Mouse (Mus musculus) embryonic facial prominence, embryonic 13.5 days (tissue): ENCODE measurements around the gene Rpusd2. TPM values are rescaled to one million over a fixed set of nuclear protein-coding genes. Genes with fewer than 3 reads are reported as not detected.
A peak's percentile ranks its signal among the peaks of the same experiment; 100 is the strongest.
"Not testable (repeated sequence)": the region's sequence is repeated elsewhere in the genome, so short reads cannot be mapped to it uniquely, and the experiment has no call there.

ENCODE experiments used
- ATAC-seq: fragments of 200-750 bp; cut with Nextera tagmentation; 2 replicates; pipeline ENCODE4 v1.8.0; 2017; ENCODE audit warnings: low read depth; ENCODE audit not compliant: insufficient number of reproducible peaks, insufficient read depth, low FRiP score, low TSS enrichment
- H3K27ac ChIP-seq: fragments of 300-500 bp; sonication (generic); 2 replicates; pipeline ENCODE4 v1.5.1; 2015; ENCODE audit warnings: moderate library complexity, mild to moderate bottlenecking, inconsistent platforms
- H3K27me3 ChIP-seq: fragments of 300-500 bp; sonication (generic); 2 replicates; pipeline ENCODE4 v1.6.1; 2015; ENCODE audit warnings: mild to moderate bottlenecking, inconsistent platforms
- H3K36me3 ChIP-seq: fragments of 300-500 bp; sonication (generic); 2 replicates; pipeline ENCODE4 v1.6.1; 2015; ENCODE audit warnings: mild to moderate bottlenecking, inconsistent platforms
- H3K4me1 ChIP-seq: fragments of 300-500 bp; sonication (generic); 2 replicates; pipeline ENCODE4 v1.6.1; 2015; ENCODE audit warnings: inconsistent platforms
- H3K4me2 ChIP-seq: fragments of 300-500 bp; sonication (generic); 2 replicates; pipeline ENCODE4 v1.6.1; 2015; ENCODE audit warnings: moderate library complexity, mild to moderate bottlenecking, inconsistent platforms
- H3K4me3 ChIP-seq: fragments of 300-500 bp; sonication (generic); 2 replicates; pipeline ENCODE4 v1.5.1; 2015; ENCODE audit warnings: mild to moderate bottlenecking, inconsistent platforms
- H3K9ac ChIP-seq: fragments of 300-500 bp; sonication (generic); 2 replicates; pipeline ENCODE4 v1.6.1; 2015; ENCODE audit warnings: mild to moderate bottlenecking, inconsistent platforms
- H3K9me3 ChIP-seq: fragments of 300-500 bp; sonication (generic); 2 replicates; pipeline ENCODE4 v1.6.1; 2016; ENCODE audit warnings: inconsistent platforms
- WGBS: fragments of 180-500 bp; shearing (Covaris S2); methylation state at CpG from one replicate; pipeline ENCODE4 v1.1.7; 2015; ENCODE audit warnings: mixed read lengths; 5-methylcytosine and 5-hydroxymethylcytosine counted together
- polyA plus RNA-seq: library from polyadenylated mRNA; unstranded; fragments of >200 nt; fragmentation: Nextera tagmentation; extraction: Ambion mirVana; gene quantifications from 2 replicates; pipeline ENCODE4 v1.2.1, GENCODE M21; 2015

The Rpusd2 gene
- 4.2 and 4.9 TPM in 2 replicates for polyA plus RNA-seq

DNA sequence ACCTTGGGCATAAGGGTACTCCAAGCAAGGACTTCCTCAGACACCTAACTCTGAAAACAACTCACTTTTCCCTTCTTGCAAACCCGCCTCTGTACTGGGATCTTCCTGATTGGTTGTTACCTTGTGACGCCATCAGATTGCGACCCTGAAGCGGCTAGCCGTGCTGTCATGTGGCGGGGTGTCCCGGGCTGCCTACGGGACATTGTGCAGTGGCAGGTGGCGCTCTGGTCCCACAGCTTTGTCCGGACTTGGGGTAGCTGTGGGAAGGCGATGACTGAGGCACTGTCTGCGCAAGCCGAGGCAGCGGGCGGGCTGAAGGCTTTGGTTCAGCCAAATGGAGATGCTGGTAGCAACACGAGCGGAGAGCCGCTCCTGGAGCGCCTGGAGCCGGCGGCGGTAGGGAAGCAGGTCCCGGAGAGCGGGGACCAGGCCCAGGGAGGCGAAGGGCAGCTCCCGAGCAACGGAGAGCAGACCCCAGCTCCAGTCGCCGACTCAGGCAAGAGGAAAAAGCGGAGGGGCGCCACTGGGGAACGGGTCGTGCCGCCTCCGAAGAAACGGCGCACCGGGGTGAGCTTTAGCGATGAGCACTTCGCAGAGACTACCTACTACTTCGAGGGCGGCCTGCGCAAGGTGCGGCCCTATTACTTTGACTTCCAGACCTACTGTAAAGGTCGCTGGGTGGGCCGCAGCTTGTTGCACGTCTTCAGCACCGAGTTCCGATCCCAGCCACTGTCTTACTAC is at the start of gene Rpusd2:
Gene Rpusd2 (plus strand): TSS at position 135 of the 741 bp plus-strand sequence.
- Histone ChIP-seq H3K27me3 (no peaks in the 10 kb centered on the region; the same call in 1 of the 2 replicates), H3K27ac (peak within 1 kb of the TSS; percentile 79), H3K9ac (peak within 1 kb of the TSS; percentile 88), H3K9me3 (no peaks in the 10 kb centered on the region), H3K4me3 (peak within 1 kb of the TSS; percentile 98), H3K36me3 (peaks cover 26% of the 10 kb centered on the region), H3K4me2 (peak within 1 kb of the TSS; percentile 90), H3K4me1 (peaks cover 11% of the 10 kb centered on the region)
- peak; percentile 85 for ATAC-seq
- under 1% methylated on average over 49 of the region's 49 CpGs for WGBS

DNA sequence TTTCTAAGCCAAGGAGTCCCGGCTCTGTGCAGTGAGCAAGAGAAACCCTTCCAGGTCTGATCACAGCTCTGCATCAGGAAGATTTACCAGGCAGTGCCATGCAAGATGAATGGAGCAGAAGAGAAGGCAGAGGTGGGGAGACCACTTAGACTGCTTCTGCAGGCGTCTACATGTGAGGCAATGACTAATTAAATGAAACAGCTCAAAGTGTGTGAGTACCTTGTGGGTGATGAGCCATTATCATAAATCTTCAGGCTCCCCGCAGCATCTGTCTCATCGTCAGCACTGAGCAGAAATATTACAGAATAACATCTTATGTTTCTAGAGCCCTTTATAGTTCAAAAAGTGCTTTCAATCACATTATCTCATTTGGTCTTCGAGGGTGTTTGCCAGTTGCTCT is 39.1 kb upstream of the Rpusd2 start:
- Histone ChIP-seq H3K27ac (no peak overlapping the region), H3K27me3 (peaks cover 11% of the 10 kb centered on the region; the same call in 1 of the 2 replicates), H3K9ac (no peak overlapping the region), H3K36me3 (no peaks in the 10 kb centered on the region), H3K4me3 (no peak overlapping the region), H3K9me3 (no peaks in the 10 kb centered on the region), H3K4me2 (no peak overlapping the region), H3K4me1 (no peaks in the 10 kb centered on the region)
- ATAC-seq: no peak
- 64% methylated on average over 5 of the region's 5 CpGs for WGBS

DNA sequence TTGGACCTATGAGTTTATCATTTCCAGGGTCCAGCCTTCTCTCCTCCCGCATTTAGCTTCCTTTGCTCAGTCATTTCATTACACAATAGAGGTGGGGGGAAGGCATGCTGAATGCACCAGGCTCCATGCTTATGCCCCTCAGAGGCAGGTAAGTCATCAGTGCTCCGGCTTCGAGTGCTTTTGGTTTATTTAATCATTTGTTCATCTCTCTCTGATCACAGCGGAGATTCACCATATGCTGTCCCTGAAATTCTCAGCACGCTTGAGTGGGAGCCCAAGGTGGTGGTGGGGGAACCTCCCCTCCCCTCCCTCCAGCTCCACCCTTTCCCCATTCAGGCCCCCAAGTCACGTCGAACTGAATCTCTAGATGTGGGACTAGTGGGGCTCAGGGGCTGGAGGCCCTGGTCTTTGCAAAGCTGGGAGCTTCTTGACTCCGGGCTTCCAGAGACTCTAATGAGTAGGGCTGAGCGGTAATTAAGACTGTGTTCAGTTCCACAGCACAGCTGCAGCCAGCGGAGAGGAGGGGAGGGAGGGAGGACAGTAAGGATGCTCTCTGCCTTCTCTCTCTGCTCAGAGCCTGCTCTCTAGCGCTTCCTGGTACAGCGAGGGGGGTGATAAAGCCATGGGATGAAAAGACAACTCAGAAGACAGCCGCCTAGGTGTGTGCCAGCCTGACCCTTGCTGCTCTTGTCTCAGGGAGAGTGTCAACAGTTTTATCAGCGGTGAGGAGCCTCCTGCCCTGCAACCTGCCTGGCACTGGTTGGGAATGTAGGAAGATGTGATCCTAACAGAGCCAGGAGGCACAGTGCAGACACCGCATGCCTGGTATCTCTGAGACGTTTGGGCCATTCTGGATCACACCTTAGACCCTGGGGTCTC is 38.4 kb upstream of the Rpusd2 start:
- ATAC-seq: no peak
- no peak overlapping the region for H3K9ac ChIP-seq

DNA sequence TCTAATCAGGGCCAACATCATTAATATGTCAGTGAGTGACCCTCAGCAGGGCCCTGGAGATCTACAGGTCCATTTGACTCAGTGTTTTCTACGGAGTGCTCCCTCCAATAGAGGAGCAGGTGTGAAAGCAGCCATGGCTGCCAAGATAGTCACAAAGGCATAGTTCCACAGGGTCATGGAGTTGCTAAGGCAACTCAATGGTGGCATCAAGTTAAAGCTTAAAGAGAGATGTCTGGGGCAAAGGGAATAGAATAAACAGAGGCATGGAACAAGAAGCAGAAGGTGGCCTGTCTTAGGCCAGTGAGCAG is 37.8 kb upstream of the Rpusd2 start:
- no peak for ATAC-seq
- Histone ChIP-seq H3K27ac (no peak overlapping the region), H3K9me3 (no peaks in the 10 kb centered on the region), H3K27me3 (peaks cover 11% of the 10 kb centered on the region; the same call in 1 of the 2 replicates), H3K4me3 (no peak overlapping the region), H3K4me1 (no peaks in the 10 kb centered on the region), H3K36me3 (no peaks in the 10 kb centered on the region), H3K9ac (no peak overlapping the region), H3K4me2 (no peak overlapping the region)
- 70% methylated on average over 1 of the region's 1 CpGs for WGBS

More for the DNA sequence above, 38.4 kb upstream of the Rpusd2 start:
- WGBS: 43% methylated on average over 16 of the region's 16 CpGs
- no peaks in the 10 kb centered on the region for H3K36me3 ChIP-seq
- no peak overlapping the region for H3K27ac ChIP-seq
- H3K4me1 ChIP-seq: no peaks in the 10 kb centered on the region
- no peak overlapping the region for H3K4me3 ChIP-seq
- peaks cover 11% of the 10 kb centered on the region; the same call in 1 of the 2 replicates for H3K27me3 ChIP-seq
- no peak overlapping the region for H3K4me2 ChIP-seq
- H3K9me3 ChIP-seq: no peaks in the 10 kb centered on the region

DNA sequence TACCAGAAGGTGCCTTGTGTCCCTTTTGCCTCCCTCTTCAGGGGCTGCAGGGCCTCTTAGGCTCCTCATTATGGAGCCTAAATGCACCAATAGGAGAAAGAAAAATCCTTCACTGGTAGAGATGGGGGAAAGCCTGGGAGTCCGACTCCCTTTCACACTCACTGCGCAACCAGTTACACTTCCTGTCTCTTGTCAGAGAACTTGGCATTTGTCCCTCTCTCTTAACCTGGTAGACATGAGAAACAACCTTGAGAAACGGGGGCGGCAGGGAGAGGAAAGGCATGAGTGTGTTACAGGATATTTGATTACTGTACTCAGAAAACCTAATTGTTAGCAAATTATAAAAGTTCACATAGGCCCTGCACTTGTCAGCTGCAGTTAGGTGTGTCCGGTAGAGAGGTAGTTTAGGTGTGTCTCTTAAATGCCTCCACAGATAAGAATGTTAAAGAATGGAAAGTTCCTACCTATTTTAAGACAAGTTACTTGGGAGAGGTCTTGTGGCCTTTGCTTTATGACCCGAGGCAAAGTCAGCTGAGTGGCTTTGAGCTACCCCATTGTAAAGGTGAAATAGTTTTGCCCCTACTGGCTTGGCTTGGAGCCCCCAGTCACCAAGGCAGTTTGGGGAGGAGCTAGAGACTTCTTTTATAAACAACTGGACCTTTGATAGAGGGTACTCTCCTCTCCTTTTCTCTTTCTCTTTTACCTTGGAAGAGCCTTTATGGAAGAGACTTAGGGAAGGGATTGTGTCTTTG is 36.3 kb upstream of the Rpusd2 start:
- Histone ChIP-seq H3K9me3 (no peaks in the 10 kb centered on the region), H3K36me3 (no peaks in the 10 kb centered on the region), H3K4me2 (no peak overlapping the region), H3K9ac (no peak overlapping the region), H3K27me3 (peaks cover 11% of the 10 kb centered on the region; the same call in 1 of the 2 replicates), H3K27ac (no peak overlapping the region), H3K4me3 (no peak overlapping the region), H3K4me1 (no peaks in the 10 kb centered on the region)
- 66% methylated on average over 6 of the region's 6 CpGs for WGBS
- ATAC-seq: no peak

DNA sequence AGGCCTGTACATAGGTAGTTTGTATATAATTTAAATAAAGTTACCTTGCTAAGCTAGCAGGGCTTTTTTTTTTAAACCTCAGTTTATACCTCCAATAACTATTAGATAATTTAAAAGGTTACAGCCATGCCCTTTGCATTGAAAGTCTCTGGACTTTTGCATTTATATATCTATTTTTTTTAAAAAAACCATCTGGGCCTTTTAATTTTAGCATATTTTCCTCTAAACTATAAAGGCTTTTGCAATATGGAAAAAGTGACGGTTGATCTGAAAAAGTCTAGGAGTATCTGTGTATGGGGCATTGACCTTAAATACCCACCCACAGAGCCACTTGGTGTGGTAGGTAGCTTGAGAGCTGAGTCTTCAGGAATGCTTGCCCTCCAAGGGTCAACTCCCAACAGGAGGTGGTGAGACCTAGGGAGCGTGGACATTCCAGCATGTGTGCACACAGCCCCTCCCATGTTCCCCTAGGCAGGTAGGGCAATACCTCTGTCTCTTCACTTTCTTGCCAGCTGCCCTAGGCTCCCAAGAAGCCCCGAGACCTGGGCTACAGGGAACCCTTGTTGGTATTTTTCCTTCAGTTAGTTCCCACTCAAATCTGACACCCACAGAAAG is 35.5 kb upstream of the Rpusd2 start:
- Histone ChIP-seq H3K4me1 (no peaks in the 10 kb centered on the region), H3K36me3 (no peaks in the 10 kb centered on the region), H3K4me2 (no peak overlapping the region), H3K4me3 (no peak overlapping the region), H3K9ac (no peak overlapping the region), H3K27ac (no peak overlapping the region), H3K27me3 (peaks cover 11% of the 10 kb centered on the region; the same call in 1 of the 2 replicates), H3K9me3 (no peaks in the 10 kb centered on the region)
- 62% methylated on average over 3 of the region's 3 CpGs for WGBS
- no peak for ATAC-seq

DNA sequence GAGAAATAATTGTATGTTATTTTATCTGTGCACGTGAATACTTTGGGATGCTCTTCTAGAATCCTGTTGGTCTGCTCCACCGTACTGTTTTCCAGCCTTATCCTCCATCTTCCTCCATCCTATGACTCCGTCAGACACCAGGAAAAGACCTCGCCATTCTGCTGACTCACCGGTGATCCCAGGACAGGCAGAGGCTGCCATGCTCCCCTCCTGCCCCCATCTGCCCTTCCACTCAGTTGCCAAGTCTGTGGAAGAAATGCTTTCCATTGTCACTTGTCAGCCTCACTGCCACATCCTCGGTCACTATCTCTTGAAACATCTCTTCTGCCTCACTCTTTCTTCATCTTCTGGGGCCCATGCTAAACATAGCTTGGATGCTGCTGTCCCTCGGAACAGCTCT is 27.7 kb upstream of the Rpusd2 start:
- ATAC-seq: no peak
- H3K36me3 ChIP-seq: no peaks in the 10 kb centered on the region
- WGBS: 81% methylated on average over 7 of the region's 7 CpGs
- no peak overlapping the region for H3K9ac ChIP-seq
- no peak overlapping the region for H3K4me3 ChIP-seq
- no peak overlapping the region for H3K4me2 ChIP-seq
- no peak overlapping the region for H3K27ac ChIP-seq
- no peaks in the 10 kb centered on the region for H3K27me3 ChIP-seq
- no peaks in the 10 kb centered on the region for H3K9me3 ChIP-seq
- no peaks in the 10 kb centered on the region for H3K4me1 ChIP-seq

DNA sequence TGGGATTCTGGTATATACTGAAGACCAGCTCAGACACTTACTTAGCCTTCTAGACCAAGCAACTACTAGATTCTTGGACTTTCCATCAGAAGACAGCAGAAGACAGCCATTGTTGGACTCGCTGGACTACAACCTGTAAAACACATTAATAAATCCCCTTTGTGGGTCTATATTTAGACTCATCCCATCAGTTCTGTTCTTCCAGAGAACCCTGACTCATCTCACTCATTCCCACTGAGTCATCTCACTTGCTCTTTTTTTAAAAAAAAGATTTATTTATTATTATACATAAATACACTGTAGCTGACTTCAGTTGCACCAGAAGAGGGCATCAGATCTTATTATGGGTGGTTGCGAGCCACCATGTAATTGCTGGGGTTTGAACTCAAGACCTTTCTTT is 25.2 kb upstream of the Rpusd2 start:
- H3K9me3 ChIP-seq: no peaks in the 10 kb centered on the region
- H3K9ac ChIP-seq: no peak overlapping the region
- H3K4me2 ChIP-seq: no peak overlapping the region
- H3K4me3 ChIP-seq: no peak overlapping the region
- no peak overlapping the region for H3K27ac ChIP-seq
- H3K27me3 ChIP-seq: no peaks in the 10 kb centered on the region
- ATAC-seq: no peak
- H3K36me3 ChIP-seq: no peaks in the 10 kb centered on the region
- H3K4me1 ChIP-seq: no peaks in the 10 kb centered on the region
- 85% methylated on average over 2 of the region's 2 CpGs for WGBS

DNA sequence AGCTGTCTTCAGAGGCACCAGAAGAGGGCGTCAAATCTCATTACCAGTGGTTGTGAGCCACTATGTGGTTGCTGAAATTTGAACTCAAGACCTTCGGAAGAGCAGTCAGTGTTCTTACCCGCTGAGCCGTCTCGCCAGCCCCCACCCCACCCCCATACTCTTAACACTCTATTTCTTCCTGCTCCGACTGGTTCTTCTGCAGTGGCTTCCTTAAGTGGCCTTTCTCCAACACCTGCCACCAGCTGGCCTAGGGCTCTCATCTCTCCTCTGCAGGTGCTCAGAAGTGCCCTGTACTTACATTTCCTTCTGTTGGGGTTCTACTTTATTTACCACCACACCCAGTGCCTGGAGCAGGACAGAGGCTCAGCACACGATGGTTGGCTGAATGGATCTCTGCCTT is 19.6 kb upstream of the Rpusd2 start:
- H3K27ac ChIP-seq: no peak overlapping the region
- H3K4me2 ChIP-seq: no peak overlapping the region
- peaks cover 8% of the 10 kb centered on the region for H3K4me1 ChIP-seq
- no peaks in the 10 kb centered on the region; the same call in 1 of the 2 replicates for H3K9me3 ChIP-seq
- peaks cover 21% of the 10 kb centered on the region for H3K36me3 ChIP-seq
- no peak overlapping the region for H3K9ac ChIP-seq
- H3K4me3 ChIP-seq: no peak overlapping the region
- no peak for ATAC-seq
- WGBS: 79% methylated on average over 7 of the region's 7 CpGs
- H3K27me3 ChIP-seq: no peaks in the 10 kb centered on the region

DNA sequence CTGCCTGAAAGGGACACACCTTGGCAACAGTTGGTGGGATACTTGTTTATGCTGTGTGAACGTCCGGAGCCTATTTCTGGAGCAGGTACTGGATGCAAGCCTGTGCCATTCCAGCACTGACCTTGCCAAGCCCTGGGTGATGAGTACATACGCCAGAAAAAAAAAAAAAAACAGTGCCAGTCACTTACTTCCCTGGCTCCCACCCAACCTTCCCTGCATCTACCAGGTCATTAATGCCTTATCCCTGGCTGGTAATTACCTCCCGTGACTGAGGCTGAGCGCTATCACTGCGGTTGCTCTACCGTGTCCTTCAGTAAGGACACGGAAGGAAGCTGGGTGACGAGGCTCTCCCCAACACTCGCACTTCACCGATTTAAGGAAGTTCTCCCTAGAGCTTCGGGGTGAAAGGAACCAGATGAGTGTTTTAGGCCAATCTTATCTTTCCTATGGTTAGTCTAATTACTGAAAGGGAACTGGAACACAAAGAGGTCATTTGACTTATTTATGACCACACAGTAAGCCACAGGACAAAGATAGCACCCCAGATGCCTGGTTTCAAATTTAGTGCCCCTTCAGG is 18.9 kb upstream of the Rpusd2 start:
- Histone ChIP-seq H3K9me3 (no peaks in the 10 kb centered on the region; the same call in 1 of the 2 replicates), H3K9ac (no peak overlapping the region), H3K4me1 (peaks cover 8% of the 10 kb centered on the region), H3K27ac (no peak overlapping the region), H3K4me3 (no peak overlapping the region), H3K36me3 (peaks cover 22% of the 10 kb centered on the region), H3K27me3 (no peaks in the 10 kb centered on the region), H3K4me2 (no peak overlapping the region)
- WGBS: 81% methylated on average over 12 of the region's 12 CpGs
- no peak for ATAC-seq

DNA sequence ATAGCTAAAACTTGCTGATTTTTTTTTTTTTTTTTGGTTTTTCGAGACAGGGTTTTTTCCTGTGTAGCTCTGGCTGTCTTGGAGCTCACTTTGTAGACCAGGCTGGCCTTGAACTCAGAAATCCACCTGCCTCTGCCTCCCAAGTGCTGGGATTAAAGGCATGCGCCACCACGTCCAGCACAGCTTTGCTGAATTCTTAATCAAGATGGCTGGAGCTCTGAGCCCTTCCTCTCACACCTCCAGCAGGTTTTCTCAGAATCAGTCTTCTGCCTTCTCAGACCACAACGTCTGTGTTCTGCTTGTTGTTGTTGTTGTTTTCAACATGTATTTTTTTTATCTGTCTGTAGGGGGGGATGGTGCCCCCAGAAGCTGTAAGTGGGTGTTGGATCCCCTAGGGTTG is 18.3 kb upstream of the Rpusd2 start:
- not testable (repeated sequence) for ATAC-seq, H3K27ac ChIP-seq, H3K4me1 ChIP-seq, H3K9me3 ChIP-seq, H3K27me3 ChIP-seq, H3K4me3 ChIP-seq, H3K4me2 ChIP-seq, H3K9ac ChIP-seq
- peaks cover 28% of the 10 kb centered on the region for H3K36me3 ChIP-seq
- WGBS: 77% methylated on average over 4 of the region's 4 CpGs
